8 mouse cellular contexts compared by ENCODE assay signal in the genomic region with DNA sequence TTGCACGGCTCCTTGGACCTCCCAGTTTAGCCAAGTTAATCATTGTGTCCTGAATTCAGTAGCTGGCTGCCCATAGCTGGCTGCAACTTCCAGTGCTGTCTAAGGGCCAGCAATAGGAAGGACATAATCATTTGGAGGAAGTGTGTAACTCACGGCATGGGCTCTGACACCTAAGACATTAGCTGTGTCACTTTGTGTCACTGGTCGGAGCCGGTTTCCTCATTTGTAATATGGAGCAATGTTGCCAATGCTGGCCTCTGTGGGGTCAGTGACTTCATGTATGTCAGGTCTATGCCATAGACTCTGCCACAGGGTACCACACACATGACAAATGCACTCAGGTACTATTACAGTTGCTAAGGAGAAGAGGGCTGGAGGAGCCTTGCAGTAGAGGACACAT. TPM values are rescaled to one million over a fixed set of nuclear protein-coding genes. Genes with fewer than 3 reads are reported as not detected.
DNase-seq lines count a peak whose midpoint lies in the region; ATAC-seq and TF ChIP-seq lines count a peak whose summit lies in the region.

No protein-coding gene starts in this region.

- H3K4me1 ChIP-seq in heart, embryonic 14.5 days (ENCODE audit: control insufficient read depth in 2 of 2, insufficient read depth in 2 of 2, low read length in 2 of 2): peaks cover 11 to 19% of the 10 kb centered on the region in 2 experiments
- H3K4me1 ChIP-seq in MEL (ENCODE audit: control insufficient read depth in 1 of 2, insufficient read depth in 2 of 2, low read length in 2 of 2): peaks cover 0 to 13% of the 10 kb centered on the region in 2 experiments; a peak in 3 of 4 replicates
- peaks cover 40% of the 10 kb centered on the region for H3K4me1 ChIP-seq in hindbrain, embryonic 13.5 days (replicated peaks)
- peaks cover 21% of the 10 kb centered on the region for H3K4me1 ChIP-seq in midbrain, embryonic 11.5 days (ENCODE audit: control insufficient read depth, insufficient read depth, low read length)

- peak overlapping the region; percentile 61 for H3K4me2 ChIP-seq in heart, embryonic 14.5 days (ENCODE audit: low read length)
- H3K4me2 ChIP-seq in hindbrain, embryonic 13.5 days: peak overlapping the region; percentile 97
- H3K4me2 ChIP-seq in midbrain, embryonic 11.5 days: no peak overlapping the region

- 85% methylated on average over 4 of the region's 4 CpGs for WGBS in heart, embryonic 14.5 days
- WGBS in hindbrain, embryonic 13.5 days: 94% methylated on average over 4 of the region's 4 CpGs
- WGBS in midbrain, embryonic 11.5 days: 97% methylated on average over 4 of the region's 4 CpGs

- no peak overlapping the region for H3K27ac ChIP-seq in heart, embryonic 14.5 days (replicated peaks in 1 of 2; ENCODE audit: control insufficient read depth in 1 of 2, insufficient read depth in 1 of 2, low read depth in 2 of 2, low read length in 2 of 2)
- no peak overlapping the region for H3K27ac ChIP-seq in MEL (ENCODE audit: control insufficient read depth, low read depth, low read length)
- no peak overlapping the region for H3K27ac ChIP-seq in hindbrain, embryonic 13.5 days
- no peak overlapping the region for H3K27ac ChIP-seq in midbrain, embryonic 11.5 days (ENCODE audit: low read depth, low read length)

- peak overlapping the region; percentile 72 for H3K9ac ChIP-seq in heart, embryonic 14.5 days (ENCODE audit: low read length)
- H3K9ac ChIP-seq in MEL (ENCODE audit: control insufficient read depth, low read depth, low read length, poor library complexity, severe bottlenecking): peak overlapping the region; percentile 86; the same call in 1 of the 2 replicates
- H3K9ac ChIP-seq in hindbrain, embryonic 13.5 days: peak overlapping the region; percentile 91
- peak overlapping the region; percentile 98 for H3K9ac ChIP-seq in midbrain, embryonic 11.5 days (ENCODE audit: low read length)

- H3K9me3 ChIP-seq in heart, embryonic 14.5 days (ENCODE audit: control insufficient read depth, low read length): no peaks in the 10 kb centered on the region
- H3K9me3 ChIP-seq in MEL (replicated peaks; ENCODE audit: insufficient read depth, low read length): no peaks in the 10 kb centered on the region
- no peaks in the 10 kb centered on the region for H3K9me3 ChIP-seq in hindbrain, embryonic 13.5 days
- H3K9me3 ChIP-seq in midbrain, embryonic 11.5 days (ENCODE audit: control insufficient read depth, low read length): no peaks in the 10 kb centered on the region

- no peak for TF ChIP-seq EP300 in MEL (IDR thresholded peaks at IDR 0.05; ENCODE audit: low read depth in 1 of 2, low read length in 2 of 2)

- H3K27me3 ChIP-seq in heart, embryonic 14.5 days (ENCODE audit: control insufficient read depth, insufficient read depth, low read length): no peaks in the 10 kb centered on the region
- H3K27me3 ChIP-seq in MEL (ENCODE audit: control insufficient read depth in 1 of 2, insufficient read depth in 2 of 2, low read length in 2 of 2): no peaks in the 10 kb centered on the region
- no peaks in the 10 kb centered on the region for H3K27me3 ChIP-seq in hindbrain, embryonic 13.5 days
- H3K27me3 ChIP-seq in midbrain, embryonic 11.5 days (ENCODE audit: control insufficient read depth, insufficient read depth, low read length): no peaks in the 10 kb centered on the region

- peaks cover 61% of the 10 kb centered on the region for H3K36me3 ChIP-seq in heart, embryonic 14.5 days (ENCODE audit: control insufficient read depth, insufficient read depth, low read length)
- peaks cover 6 to 12% of the 10 kb centered on the region in 2 experiments for H3K36me3 ChIP-seq in MEL (ENCODE audit: control insufficient read depth in 1 of 2, insufficient read depth in 2 of 2, low read length in 2 of 2)
- H3K36me3 ChIP-seq in hindbrain, embryonic 13.5 days: peaks cover 61% of the 10 kb centered on the region
- H3K36me3 ChIP-seq in midbrain, embryonic 11.5 days (ENCODE audit: control insufficient read depth, insufficient read depth, low read length): peaks cover 9% of the 10 kb centered on the region; the same call in 1 of the 2 replicates

- no peak for TF ChIP-seq POLR2A in MEL (IDR thresholded peaks at IDR 0.05; ENCODE audit: control insufficient read depth in 1 of 2, insufficient read depth in 1 of 2, low read depth in 1 of 2, low read length in 2 of 2, poor library complexity in 1 of 2)

- peaks cover 42% of the 10 kb centered on the region for H3K79me2 ChIP-seq in MEL (ENCODE audit: control insufficient read depth, insufficient read depth, low read length, poor library complexity)

- no peak for TF ChIP-seq RAD21 in MEL (IDR thresholded peaks at IDR 0.05; ENCODE audit: low read depth, low read length)

- no peak for DNase-seq in heart, postnatal 36 days
- DNase-seq in MEL (ENCODE audit: low read depth, low spot score): no peak
- DNase-seq in midbrain, embryonic 11.5 days (ENCODE audit: low spot score, missing footprints): peak; percentile 78
- DNase-seq in urinary bladder, postnatal 14 days (ENCODE audit: low spot score): no peak
- no peak for DNase-seq in adrenal gland, adult 8-10 months
- DNase-seq in gastrocnemius, postnatal 36 days: no peak

- no peak for TF ChIP-seq CTCF in MEL (IDR thresholded peaks at IDR 0.05 in 2 of 3, conservative IDR thresholded peaks at IDR 0.05 in 1 of 3; ENCODE audit: control insufficient read depth in 1 of 3, insufficient read depth in 1 of 3, low read depth in 2 of 3, low read length in 3 of 3, poor library complexity in 1 of 3, severe bottlenecking in 1 of 3)

- ATAC-seq in heart, embryonic 14.5 days (ENCODE audit: insufficient number of reproducible peaks, insufficient read depth, low FRiP score, low read depth): no peak
- ATAC-seq in hindbrain, embryonic 13.5 days (ENCODE audit: low FRiP score): no peak
- ATAC-seq in midbrain, embryonic 11.5 days (ENCODE audit: low FRiP score): no peak

- intact Hi-C loops in heart, postnatal 36 days (cut with DNase I): no loop called here
- intact Hi-C loops in gastrocnemius, postnatal 36 days (cut with DNase I): no loop called here

- H3K4me3 ChIP-seq in heart, embryonic 14.5 days (ENCODE audit: control insufficient read depth in 1 of 2, insufficient read depth in 1 of 2, low read depth in 1 of 2, low read length in 2 of 2): no peak overlapping the region
- H3K4me3 ChIP-seq in MEL (ENCODE audit: control insufficient read depth in 1 of 2, insufficient read depth in 1 of 2, low read depth in 2 of 2, low read length in 2 of 2): no peak overlapping the region
- H3K4me3 ChIP-seq in hindbrain, embryonic 13.5 days: peak overlapping the region; percentile 79
- no peak overlapping the region for H3K4me3 ChIP-seq in midbrain, embryonic 11.5 days (ENCODE audit: low read depth, low read length)

TF ChIP-seq in MEL, 35 proteins besides CTCF, POLR2A, EP300 and RAD21 (continues in another document):
- no peak for TF ChIP-seq GATA1 (IDR thresholded peaks at IDR 0.05; ENCODE audit: low read depth, low read length)
- TF ChIP-seq UBTF (IDR thresholded peaks at IDR 0.05; ENCODE audit: borderline replicate concordance, insufficient read depth, low read depth, low read length): no peak
- TF ChIP-seq NELFE (IDR thresholded peaks at IDR 0.05; ENCODE audit: low read depth, low read length): no peak
- no peak for TF ChIP-seq HCFC1 (IDR thresholded peaks at IDR 0.05; ENCODE audit: low read depth, low read length)
- no peak for TF ChIP-seq MEF2A (IDR thresholded peaks at IDR 0.05; ENCODE audit: extremely low read depth, insufficient replicate concordance, low read depth, low read length, poor library complexity, severe bottlenecking)
- TF ChIP-seq MYB (IDR thresholded peaks at IDR 0.05; ENCODE audit: low read depth, low read length): no peak
- TF ChIP-seq MAZ (IDR thresholded peaks at IDR 0.05; ENCODE audit: low read depth, low read length): no peak
- no peak for TF ChIP-seq KAT2A (conservative IDR thresholded peaks at IDR 0.05; ENCODE audit: low read depth, low read length)
- no peak for TF ChIP-seq ZNF384 (IDR thresholded peaks at IDR 0.05; ENCODE audit: low read depth, low read length)
- no peak for TF ChIP-seq POLR2AphosphoS5 (IDR thresholded peaks at IDR 0.05; ENCODE audit: borderline replicate concordance, low read depth, low read length)

RNA-seq across cellular contexts. Expression of a gene that starts 1.1 kb away (rescaled TPM):
- 112 and 129 TPM in 2 replicates for polyA plus RNA-seq in heart, embryonic 14.5 days (2014; fragmentation: Nextera tagmentation; extraction: Ambion mirVana)
- 10 to 100 TPM; 56.4 to 65.9 TPM for total RNA-seq in heart, postnatal 36 days (2021)
- total RNA-seq in MEL (2012; rRNA removed): 1,806 and 1,842 TPM in 2 replicates
- 100 to 1,000 TPM in 1 of 2 experiments, not detected in 1; 116 TPM for polyA plus RNA-seq in MEL (2012; ENCODE audit: insufficient read depth in 1 of 2, insufficient read length in 2 of 2, low read depth in 1 of 2, low replicate concordance in 2 of 2, missing spikeins in 1 of 2)
- 92.0 and 108 TPM in 2 replicates for polyA plus RNA-seq in hindbrain, embryonic 13.5 days (2015; fragmentation: Nextera tagmentation; extraction: Ambion mirVana)
- polyA plus RNA-seq in midbrain, embryonic 11.5 days (2014; fragmentation: Nextera tagmentation; extraction: Ambion mirVana): 129 and 155 TPM in 2 replicates
- 100 to 1,000 TPM; 137 to 206 (median 196) TPM for total RNA-seq in adrenal gland, adult 8-10 months (2022)
- 10 to 100 TPM; 45.3 to 75.3 TPM for total RNA-seq in gastrocnemius, postnatal 36 days (2021)

RNA-seq across cellular contexts. Expression of a gene that starts 1.1 kb away (rescaled TPM):
- 6.3 and 7.4 TPM in 2 replicates for polyA plus RNA-seq in heart, embryonic 14.5 days (2014; fragmentation: Nextera tagmentation; extraction: Ambion mirVana)
- 10 to 100 TPM; 14.1 to 17.0 TPM for total RNA-seq in heart, postnatal 36 days (2021)
- 13.5 and 17.9 TPM in 2 replicates for total RNA-seq in MEL (2012; rRNA removed)
- 10 to 100 TPM in 1 of 2 experiments, not detected in 1; 14.2 TPM for polyA plus RNA-seq in MEL (2012; ENCODE audit: insufficient read depth in 1 of 2, insufficient read length in 2 of 2, low read depth in 1 of 2, low replicate concordance in 2 of 2, missing spikeins in 1 of 2)
- 19.6 and 26.0 TPM in 2 replicates for polyA plus RNA-seq in hindbrain, embryonic 13.5 days (2015; fragmentation: Nextera tagmentation; extraction: Ambion mirVana)
- 9.2 and 9.3 TPM in 2 replicates for polyA plus RNA-seq in midbrain, embryonic 11.5 days (2014; fragmentation: Nextera tagmentation; extraction: Ambion mirVana)
- total RNA-seq in adrenal gland, adult 8-10 months (2022): 10 to 100 TPM; 23.3 to 38.9 (median 28.5) TPM
- 1 to 10 TPM; 9.1 to 9.4 TPM for total RNA-seq in gastrocnemius, postnatal 36 days (2021)

RNA-seq across cellular contexts. Expression of a gene that starts 21.6 kb away (rescaled TPM):
- polyA plus RNA-seq in heart, embryonic 14.5 days (2014; fragmentation: Nextera tagmentation; extraction: Ambion mirVana): 16.9 and 17.1 TPM in 2 replicates
- total RNA-seq in heart, postnatal 36 days (2021): 10 to 100 TPM; 18.3 to 26.7 TPM
- total RNA-seq in MEL (2012; rRNA removed): 7.4 and 7.8 TPM in 2 replicates
- 10 to 100 TPM in 1 of 2 experiments, not detected in 1; 16.0 TPM for polyA plus RNA-seq in MEL (2012; ENCODE audit: insufficient read depth in 1 of 2, insufficient read length in 2 of 2, low read depth in 1 of 2, low replicate concordance in 2 of 2, missing spikeins in 1 of 2)
- polyA plus RNA-seq in hindbrain, embryonic 13.5 days (2015; fragmentation: Nextera tagmentation; extraction: Ambion mirVana): 19.8 and 25.7 TPM in 2 replicates
- 8.4 and 9.5 TPM in 2 replicates for polyA plus RNA-seq in midbrain, embryonic 11.5 days (2014; fragmentation: Nextera tagmentation; extraction: Ambion mirVana)
- total RNA-seq in adrenal gland, adult 8-10 months (2022): 10 to 100 TPM; 19.8 to 28.5 (median 24.4) TPM
- 1 to 10 TPM; 9.1 to 10.0 TPM for total RNA-seq in gastrocnemius, postnatal 36 days (2021)
